In genomic region chr6:53879567-53879966, GRCm38 (mm10) we compare ENCODE assay signal across 17 mouse cellular contexts. TPM values are rescaled to one million over a fixed set of nuclear protein-coding genes. Genes with fewer than 3 reads are reported as not detected.
DNase-seq lines count a peak whose midpoint lies in the region; ATAC-seq and TF ChIP-seq lines count a peak whose summit lies in the region.
"Had no signal": no experiment of that assay in that cellular context is flagged by ENCODE, and none has a peak within 500 bp of the region (broad histone marks: within the 10 kb centered on the region; RNA-seq: fewer than 3 reads in every experiment).

No protein-coding gene starts in this region.

- no peaks in the 10 kb centered on the region for H3K36me3 ChIP-seq in hindbrain, embryonic 10.5 days
- H3K36me3 ChIP-seq in hindbrain, postnatal 0 days (ENCODE audit: insufficient read depth, low read length): no peaks in the 10 kb centered on the region
- H3K36me3 ChIP-seq in lung, postnatal 0 days (ENCODE audit: insufficient read depth, low read length): no peaks in the 10 kb centered on the region
- no peaks in the 10 kb centered on the region for H3K36me3 ChIP-seq in limb, embryonic 10.5 days
- H3K36me3 ChIP-seq: forebrain, embryonic 15.5 days; neural tube, embryonic 12.5 days had no signal

- H3K4me1 ChIP-seq in hindbrain, embryonic 10.5 days (replicated peaks): peaks cover 34% of the 10 kb centered on the region
- H3K4me1 ChIP-seq in hindbrain, postnatal 0 days (ENCODE audit: insufficient read depth, low read length): peaks cover 9% of the 10 kb centered on the region; the same call in 1 of the 2 replicates
- H3K4me1 ChIP-seq in lung, postnatal 0 days (ENCODE audit: insufficient read depth, low read depth, low read length): 0 out of 2 replicates have a peak, but pooled peaks cover 3% of the 10 kb centered on the region
- H3K4me1 ChIP-seq in limb, embryonic 10.5 days: peaks cover 33% of the 10 kb centered on the region

- no peaks in the 10 kb centered on the region for H3K9me3 ChIP-seq in hindbrain, embryonic 10.5 days
- no peaks in the 10 kb centered on the region for H3K9me3 ChIP-seq in hindbrain, postnatal 0 days (ENCODE audit: low read length)
- H3K9me3 ChIP-seq in lung, postnatal 0 days (ENCODE audit: low read length): no peaks in the 10 kb centered on the region
- H3K9me3 ChIP-seq in limb, embryonic 10.5 days (replicated peaks): no peaks in the 10 kb centered on the region
- H3K9me3 ChIP-seq: forebrain, embryonic 15.5 days; neural tube, embryonic 12.5 days had no signal

- TF ChIP-seq CTCF in hindbrain, postnatal 0 days (IDR thresholded peaks at IDR 0.05; ENCODE audit: low read depth): no peak
- TF ChIP-seq CTCF in lung, postnatal 0 days (IDR thresholded peaks at IDR 0.05): no peak

- DNase-seq in hindbrain, embryonic 10.5 days (ENCODE audit: low spot score): no peak
- DNase-seq in hindbrain, postnatal 0 days (ENCODE audit: low spot score): no peak
- no peak for DNase-seq in lung, postnatal 0 days (ENCODE audit: low spot score)
- DNase-seq in lung, postnatal 36 days: no peak
- no peak for DNase-seq in limb, embryonic 10.5 days (ENCODE audit: low spot score)
- DNase-seq in urinary bladder, postnatal 36 days (ENCODE audit: low spot score in 2 of 2): peak; percentile 61 to 65
- no peak for DNase-seq in retina, postnatal 1 day
- DNase-seq: cerebellum, adult 8-10 months; liver; right cerebral cortex, adult 18-20 months; thymus, postnatal 14 days had no signal

- H3K27ac ChIP-seq in hindbrain, embryonic 10.5 days: peak overlapping the region; percentile 23; the same call in 1 of the 2 replicates
- H3K27ac ChIP-seq in hindbrain, postnatal 0 days: no peak overlapping the region
- 0 out of 2 replicates have a peak overlapping the region, but pooled peaks have one; percentile 14 for H3K27ac ChIP-seq in lung, postnatal 0 days (ENCODE audit: low read length)
- 0 out of 2 replicates have a peak overlapping the region, but pooled peaks have one; percentile 21 for H3K27ac ChIP-seq in limb, embryonic 10.5 days
- H3K27ac ChIP-seq: forebrain, embryonic 15.5 days; kidney, postnatal 0 days; neural tube, embryonic 12.5 days had no signal

- no peak overlapping the region for H3K4me2 ChIP-seq in hindbrain, postnatal 0 days (ENCODE audit: low read depth, low read length)
- H3K4me2 ChIP-seq in lung, postnatal 0 days (replicated peaks; ENCODE audit: low read depth, low read length): no peak overlapping the region
- H3K4me2 ChIP-seq: forebrain, embryonic 15.5 days; neural tube, embryonic 12.5 days had no signal

- H3K9ac ChIP-seq in hindbrain, postnatal 0 days (replicated peaks; ENCODE audit: low read length): no peak overlapping the region
- no peak overlapping the region for H3K9ac ChIP-seq in lung, postnatal 0 days (replicated peaks; ENCODE audit: low read depth)
- H3K9ac ChIP-seq: forebrain, embryonic 15.5 days; neural tube, embryonic 12.5 days had no signal

- 88% methylated on average over 8 of the region's 8 CpGs for WGBS in hindbrain, embryonic 10.5 days
- 92% methylated on average over 8 of the region's 8 CpGs for WGBS in hindbrain, postnatal 0 days
- 81% methylated on average over 8 of the region's 8 CpGs for WGBS in lung, postnatal 0 days
- WGBS in limb, embryonic 10.5 days: 95% methylated on average over 8 of the region's 8 CpGs

- peaks cover 11% of the 10 kb centered on the region; the same call in 1 of the 2 replicates for H3K27me3 ChIP-seq in hindbrain, embryonic 10.5 days (ENCODE audit: insufficient read depth, poor library complexity, severe bottlenecking)
- no peaks in the 10 kb centered on the region for H3K27me3 ChIP-seq in hindbrain, postnatal 0 days (ENCODE audit: insufficient read depth, low read length)
- no peaks in the 10 kb centered on the region for H3K27me3 ChIP-seq in lung, postnatal 0 days (replicated peaks; ENCODE audit: insufficient read depth, low read length)
- no peaks in the 10 kb centered on the region for H3K27me3 ChIP-seq in limb, embryonic 10.5 days (ENCODE audit: low read depth, poor library complexity, severe bottlenecking)
- H3K27me3 ChIP-seq: forebrain, embryonic 15.5 days; neural tube, embryonic 12.5 days had no signal

- ATAC-seq in hindbrain, postnatal 0 days: no peak
- no peak for ATAC-seq in lung, postnatal 0 days
- ATAC-seq: forebrain, embryonic 15.5 days had no signal

- no peak for TF ChIP-seq EP300 in lung, postnatal 0 days (IDR thresholded peaks at IDR 0.05)

- no peak overlapping the region for H3K4me3 ChIP-seq in hindbrain, embryonic 10.5 days
- H3K4me3 ChIP-seq in hindbrain, postnatal 0 days (ENCODE audit: low read length): no peak overlapping the region
- no peak overlapping the region for H3K4me3 ChIP-seq in lung, postnatal 0 days (ENCODE audit: low read depth, low read length)
- H3K4me3 ChIP-seq in limb, embryonic 10.5 days: no peak overlapping the region
- H3K4me3 ChIP-seq: erythroblast, embryonic 14.5 days; forebrain, embryonic 15.5 days; neural tube, embryonic 12.5 days had no signal

RNA-seq across cellular contexts. Expression of gene Tril, which starts 58.9 kb away (rescaled TPM):
- 30.8 and 32.4 TPM in 2 replicates for polyA plus RNA-seq in hindbrain, embryonic 10.5 days (2016; fragmentation: Nextera tagmentation; extraction: Ambion mirVana)
- total RNA-seq in hindbrain, postnatal 0 days (2014; rRNA removed): 73.8 and 83.7 TPM in 2 replicates
- polyA plus RNA-seq in hindbrain, postnatal 0 days (2015; fragmentation: Nextera tagmentation; extraction: Ambion mirVana): 35.9 and 39.6 TPM in 2 replicates
- polyA plus RNA-seq in lung, postnatal 0 days (2015; fragmentation: Nextera tagmentation; extraction: Ambion mirVana): 23.9 and 28.6 TPM in 2 replicates
- 86.9 and 97.3 TPM in 2 replicates for polyA plus RNA-seq in limb, embryonic 10.5 days (2016; fragmentation: Nextera tagmentation; extraction: Ambion mirVana)
- total RNA-seq: megakaryocyte-erythroid progenitor cell, adult 5-6 weeks; monocyte, adult 5-6 weeks had no signal
- polyA plus RNA-seq: erythroblast, embryonic 14.5 days had no signal

Comparison
In these comparisons a context has a peak if more than half of its experiments do, and no peak if none do; other contexts are left out.
1. DNase-seq: peak in urinary bladder, postnatal 36 days (2 of 2); none in hindbrain, embryonic 10.5 days (single experiment), hindbrain, postnatal 0 days (single experiment), lung, postnatal 0 days (single experiment), lung, postnatal 36 days (single experiment), limb, embryonic 10.5 days (single experiment) and retina, postnatal 1 day (single experiment).